ENCODE assay signal across 8 mouse cellular contexts in the genomic region with DNA sequence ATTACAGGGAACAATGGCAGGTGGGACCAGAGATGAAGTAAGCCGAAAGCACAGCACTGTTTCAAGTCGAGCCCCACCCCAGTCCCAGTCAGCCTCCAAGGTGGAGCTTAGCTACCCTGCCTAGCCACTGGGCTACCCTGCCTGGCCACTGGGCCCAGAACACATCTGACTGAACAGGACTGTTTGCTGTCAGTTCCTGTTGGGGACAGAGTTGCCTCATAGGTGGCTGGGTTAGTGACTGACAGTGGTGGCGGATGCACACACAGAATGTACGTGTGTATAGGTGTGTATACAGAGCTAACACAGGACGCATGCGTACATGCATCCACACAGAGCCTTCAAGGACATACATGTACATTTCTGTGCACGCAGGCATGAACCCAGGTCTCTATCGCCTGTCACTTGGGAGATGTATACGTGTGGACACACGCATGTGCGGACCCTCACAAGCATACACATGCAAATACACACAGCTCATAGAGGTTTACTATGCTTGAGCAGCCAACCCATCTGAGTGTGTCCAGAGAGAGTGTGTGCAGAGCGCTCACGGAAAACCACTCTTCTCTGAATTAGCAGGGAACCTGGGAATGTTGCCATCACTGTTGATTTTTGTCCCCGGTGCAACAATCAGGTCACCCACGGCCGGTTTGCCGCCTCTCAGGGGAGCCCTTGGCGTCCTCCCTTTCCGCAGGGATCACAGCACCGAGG. TPM values are rescaled to one million over a fixed set of nuclear protein-coding genes. Genes with fewer than 3 reads are reported as not detected.
DNase-seq lines count a peak whose midpoint lies in the region; ATAC-seq and TF ChIP-seq lines count a peak whose summit lies in the region.

No protein-coding gene starts in this region.

- H3K27me3 ChIP-seq in spleen, adult 2 months (ENCODE audit: control insufficient read depth, insufficient read depth, low read length), result peaks cover 2% of the 10 kb centered on the region; the same call in 1 of the 2 replicates
- no peaks in the 10 kb centered on the region for H3K27me3 ChIP-seq in limb, embryonic 14.5 days (ENCODE audit: control insufficient read depth, insufficient read depth, low read length)
- H3K27me3 ChIP-seq in stomach, embryonic 15.5 days (replicated peaks), result peaks cover 12% of the 10 kb centered on the region; the same call in 1 of the 2 replicates

- no peak for ATAC-seq in limb, embryonic 14.5 days (ENCODE audit: low FRiP score, low read depth)
- no peak for ATAC-seq in stomach, embryonic 15.5 days (ENCODE audit: insufficient read depth, low FRiP score, low read depth)

- no peaks in the 10 kb centered on the region; the same call in 1 of the 2 replicates for H3K4me1 ChIP-seq in spleen, adult 2 months (ENCODE audit: control insufficient read depth, insufficient read depth, insufficient read length)
- peaks cover 11% of the 10 kb centered on the region; the same call in 1 of the 2 replicates for H3K4me1 ChIP-seq in limb, embryonic 14.5 days (ENCODE audit: control insufficient read depth, insufficient read depth, low read length)
- peaks cover 12% of the 10 kb centered on the region for H3K4me1 ChIP-seq in stomach, embryonic 15.5 days

- no peak for TF ChIP-seq CTCF in spleen, adult 2 months (IDR thresholded peaks at IDR 0.05; ENCODE audit: extremely low read depth, insufficient read depth, insufficient read length, insufficient replicate concordance)

- DNase-seq in cerebellum, adult 11 months, result peak; percentile 15
- DNase-seq in cerebellum, postnatal 25 days, result no peak
- no peak for DNase-seq in spleen, adult 2 months (ENCODE audit: low read depth in 1 of 2, low spot score in 2 of 2)
- DNase-seq in spleen, postnatal 10 days (ENCODE audit: low spot score in 2 of 2), result no peak
- DNase-seq in limb, embryonic 14.5 days (ENCODE audit: low spot score), result no peak
- no peak for DNase-seq in testis, postnatal 14 days (ENCODE audit: low spot score)
- no peak for DNase-seq in ovary, postnatal 36 days (ENCODE audit: low spot score)

- peak overlapping the region; percentile 48 for H3K9ac ChIP-seq in limb, embryonic 14.5 days (ENCODE audit: low read depth, low read length, severe bottlenecking)
- H3K9ac ChIP-seq in stomach, embryonic 15.5 days, result no peak overlapping the region

- H3K4me2 ChIP-seq in limb, embryonic 14.5 days (replicated peaks; ENCODE audit: low read depth, low read length, severe bottlenecking), result peak overlapping the region; percentile 94
- H3K4me2 ChIP-seq in stomach, embryonic 15.5 days, result peak overlapping the region; percentile 98

- no peak overlapping the region for H3K27ac ChIP-seq in spleen, adult 2 months (ENCODE audit: insufficient read depth, low read length)
- H3K27ac ChIP-seq in limb, embryonic 14.5 days (replicated peaks; ENCODE audit: low read depth, low read length), result no peak overlapping the region; the same call in 1 of the 2 replicates
- H3K27ac ChIP-seq in stomach, embryonic 15.5 days, result no peak overlapping the region

- H3K9me3 ChIP-seq in limb, embryonic 14.5 days (ENCODE audit: control insufficient read depth, low read length), result no peaks in the 10 kb centered on the region
- H3K9me3 ChIP-seq in stomach, embryonic 15.5 days, result no peaks in the 10 kb centered on the region

- WGBS in spleen, adult 2 months, result 48% methylated on average over 20 of the region's 20 CpGs
- WGBS in limb, embryonic 14.5 days, result 36% methylated on average over 20 of the region's 20 CpGs
- 32% methylated on average over 20 of the region's 20 CpGs for WGBS in stomach, embryonic 15.5 days

- H3K4me3 ChIP-seq in spleen, adult 2 months (ENCODE audit: extremely low read depth, insufficient read depth, insufficient read length), result peak overlapping the region; percentile 54; the same call in 1 of the 2 replicates
- H3K4me3 ChIP-seq in limb, embryonic 14.5 days (replicated peaks; ENCODE audit: low read length), result peak overlapping the region; percentile 54
- peak overlapping the region; percentile 59 for H3K4me3 ChIP-seq in stomach, embryonic 15.5 days (replicated peaks)

- no peaks in the 10 kb centered on the region for H3K36me3 ChIP-seq in spleen, adult 2 months (ENCODE audit: control insufficient read depth, insufficient read depth, low read length)
- no peaks in the 10 kb centered on the region for H3K36me3 ChIP-seq in limb, embryonic 14.5 days (ENCODE audit: control insufficient read depth, insufficient read depth, low read length)
- no peaks in the 10 kb centered on the region for H3K36me3 ChIP-seq in stomach, embryonic 15.5 days

- TF ChIP-seq POLR2A in spleen, adult 2 months (IDR thresholded peaks at IDR 0.05; ENCODE audit: low read depth, low read length), result no peak
- no peak for TF ChIP-seq POLR2A in limb, embryonic 14.5 days (IDR thresholded peaks at IDR 0.05; ENCODE audit: borderline replicate concordance, extremely low read depth, insufficient read depth, insufficient read length)

RNA-seq across cellular contexts. Expression of a gene that starts 1.4 kb away (rescaled TPM):
- 0.56 and 0.67 TPM in 2 replicates for polyA plus RNA-seq in spleen, adult 2 months (2012; rRNA removed)
- 1.3 and 2.2 TPM in 2 replicates for polyA plus RNA-seq in limb, embryonic 14.5 days (2012; rRNA removed)
- 0.41 and 0.45 TPM in 2 replicates for polyA plus RNA-seq in limb, embryonic 14.5 days (2014; fragmentation: Nextera tagmentation; extraction: Ambion mirVana)
- polyA plus RNA-seq in stomach, embryonic 15.5 days (2015; fragmentation: Nextera tagmentation; extraction: Ambion mirVana), result 0.42 and 0.43 TPM in 2 replicates

RNA-seq across cellular contexts. Expression of a gene that starts 42.5 kb away (rescaled TPM):
- 5.4 and 5.9 TPM in 2 replicates for polyA plus RNA-seq in spleen, adult 2 months (2012; rRNA removed)
- 98.2 and 134 TPM in 2 replicates for polyA plus RNA-seq in limb, embryonic 14.5 days (2012; rRNA removed)
- 205 and 209 TPM in 2 replicates for polyA plus RNA-seq in limb, embryonic 14.5 days (2014; fragmentation: Nextera tagmentation; extraction: Ambion mirVana)
- 211 and 217 TPM in 2 replicates for polyA plus RNA-seq in stomach, embryonic 15.5 days (2015; fragmentation: Nextera tagmentation; extraction: Ambion mirVana)

RNA-seq across cellular contexts. Expression of a gene that starts 53.8 kb away (rescaled TPM):
- polyA plus RNA-seq in spleen, adult 2 months (2012; rRNA removed), result 37.0 and 48.8 TPM in 2 replicates
- 39.8 and 57.0 TPM in 2 replicates for polyA plus RNA-seq in limb, embryonic 14.5 days (2012; rRNA removed)
- 52.4 and 58.3 TPM in 2 replicates for polyA plus RNA-seq in limb, embryonic 14.5 days (2014; fragmentation: Nextera tagmentation; extraction: Ambion mirVana)
- polyA plus RNA-seq in stomach, embryonic 15.5 days (2015; fragmentation: Nextera tagmentation; extraction: Ambion mirVana), result 34.0 and 41.0 TPM in 2 replicates

RNA-seq across cellular contexts. Expression of a gene that starts 59.6 kb away (rescaled TPM):
- 274 and 328 TPM in 2 replicates for polyA plus RNA-seq in spleen, adult 2 months (2012; rRNA removed)
- polyA plus RNA-seq in limb, embryonic 14.5 days (2012; rRNA removed), result 942 and 1,029 TPM in 2 replicates
- polyA plus RNA-seq in limb, embryonic 14.5 days (2014; fragmentation: Nextera tagmentation; extraction: Ambion mirVana), result 1,086 and 1,234 TPM in 2 replicates
- 513 and 558 TPM in 2 replicates for polyA plus RNA-seq in stomach, embryonic 15.5 days (2015; fragmentation: Nextera tagmentation; extraction: Ambion mirVana)

Comparison
In these comparisons a context has a peak if more than half of its experiments do, and no peak if none do; other contexts are left out.
1. RNA of a gene that starts 42.5 kb away (polyA plus RNA-seq): 211 to 217 TPM in stomach, embryonic 15.5 days and 98.2 to 209 TPM in limb, embryonic 14.5 days; 5.4 to 5.9 TPM in spleen, adult 2 months; every median in the first group is over 10 times any median in the second.
2. Peak in every context shown above with its lines, with median percentiles within 50 percentile points of each other: H3K4me3 ChIP-seq.